Mouse (Mus musculus): Measurements from ENCODE around the gene Rpl26. TPM values are rescaled to one million over a fixed set of nuclear protein-coding genes. Genes with fewer than 3 reads are reported as not detected.

The Rpl26 gene
- polyA plus RNA-seq, 1 experiment from 2014 or later: 517 TPM

- Histone ChIP-seq H3K27me3 (no peaks in the 10 kb centered on the region), H3K4me2 (no peak overlapping the region), H3K27ac (replicated peaks) (no peak overlapping the region), H3K4me1 (replicated peaks) (peaks cover 30% of the 10 kb centered on the region), H3K9ac (no peak overlapping the region), H3K9me3 (replicated peaks) (no peaks in the 10 kb centered on the region), H3K36me3 (replicated peaks) (no peaks in the 10 kb centered on the region), H3K4me3 (replicated peaks) (no peak overlapping the region)
- no peak for ATAC-seq (ENCODE audit: insufficient read depth)
- WGBS (ENCODE audit: insufficient replicate concordance): 21% methylated on average over 2 of the region's 2 CpGs
Observed at GRCm38 (mm10) chr11:68890625-68891024, 10.8 kb upstream of the Rpl26 start.

- Histone ChIP-seq H3K4me2 (no peak overlapping the region), H3K27me3 (no peaks in the 10 kb centered on the region), H3K4me1 (replicated peaks) (peaks cover 41% of the 10 kb centered on the region), H3K36me3 (replicated peaks) (no peaks in the 10 kb centered on the region), H3K4me3 (replicated peaks) (no peak overlapping the region), H3K9ac (no peak overlapping the region), H3K9me3 (replicated peaks) (no peaks in the 10 kb centered on the region), H3K27ac (replicated peaks) (no peak overlapping the region)
- no peak for ATAC-seq (ENCODE audit: insufficient read depth)
- 48% methylated on average over 5 of the region's 5 CpGs for WGBS (ENCODE audit: insufficient replicate concordance)
Observed at GRCm38 (mm10) chr11:68891823-68892222, 9.6 kb upstream of the Rpl26 start.

- ATAC-seq (ENCODE audit: insufficient read depth): no peak
- Histone ChIP-seq H3K4me1 (replicated peaks) (peaks cover 47% of the 10 kb centered on the region), H3K9me3 (replicated peaks) (no peaks in the 10 kb centered on the region), H3K27me3 (no peaks in the 10 kb centered on the region), H3K9ac (peak overlapping the region; percentile 11; the same call in 1 of the 2 replicates), H3K27ac (replicated peaks) (0 out of 2 replicates have a peak overlapping the region, but pooled peaks have one; percentile 38), H3K36me3 (replicated peaks) (no peaks in the 10 kb centered on the region), H3K4me2 (peak overlapping the region; percentile 36), H3K4me3 (replicated peaks) (no peak overlapping the region)
- WGBS (ENCODE audit: insufficient replicate concordance): 37% methylated on average over 15 of the region's 15 CpGs
Observed at GRCm38 (mm10) chr11:68892233-68892832, 9.1 kb upstream of the Rpl26 start.

GRCm38 (mm10) chr11:68893911-68894464, 7.4 kb upstream of the Rpl26 start:
- Histone ChIP-seq H3K27ac (replicated peaks) (no peak overlapping the region), H3K4me1 (replicated peaks) (peaks cover 57% of the 10 kb centered on the region), H3K36me3 (replicated peaks) (no peaks in the 10 kb centered on the region), H3K9ac (no peak overlapping the region), H3K4me2 (no peak overlapping the region), H3K9me3 (replicated peaks) (no peaks in the 10 kb centered on the region), H3K4me3 (replicated peaks) (no peak overlapping the region), H3K27me3 (no peaks in the 10 kb centered on the region)
- WGBS (ENCODE audit: insufficient replicate concordance): 65% methylated on average over 12 of the region's 12 CpGs
- no peak for ATAC-seq (ENCODE audit: insufficient read depth)

GRCm38 (mm10) chr11:68896247-68896646, 5.1 kb upstream of the Rpl26 start:
- Histone ChIP-seq H3K27ac (replicated peaks) (peak overlapping the region; percentile 87), H3K4me2 (peak overlapping the region; percentile 35)

GRCm38 (mm10) chr11:68897120-68897519, 4.3 kb upstream of the Rpl26 start:
- Histone ChIP-seq H3K9me3 (replicated peaks) (no peaks in the 10 kb centered on the region), H3K9ac (no peak overlapping the region), H3K4me1 (replicated peaks) (peaks cover 70% of the 10 kb centered on the region), H3K4me3 (replicated peaks) (no peak overlapping the region), H3K27ac (replicated peaks) (peak overlapping the region; percentile 87), H3K27me3 (no peaks in the 10 kb centered on the region; the same call in 1 of the 2 replicates), H3K4me2 (no peak overlapping the region), H3K36me3 (replicated peaks) (no peaks in the 10 kb centered on the region)
- no peak for ATAC-seq (ENCODE audit: insufficient read depth)
- 54% methylated on average over 4 of the region's 4 CpGs for WGBS (ENCODE audit: insufficient replicate concordance)

More at GRCm38 (mm10) chr11:68896247-68896646, 5.1 kb upstream of the Rpl26 start:
- WGBS (ENCODE audit: insufficient replicate concordance): 37% methylated on average over 5 of the region's 5 CpGs
- no peaks in the 10 kb centered on the region for H3K36me3 ChIP-seq (replicated peaks)
- H3K4me3 ChIP-seq (replicated peaks): no peak overlapping the region
- no peak overlapping the region for H3K9ac ChIP-seq
- no peaks in the 10 kb centered on the region; the same call in 1 of the 2 replicates for H3K27me3 ChIP-seq
- peak; percentile 72 for ATAC-seq (ENCODE audit: insufficient read depth)
- no peaks in the 10 kb centered on the region for H3K9me3 ChIP-seq (replicated peaks)
- peaks cover 76% of the 10 kb centered on the region for H3K4me1 ChIP-seq (replicated peaks)

- no peak overlapping the region for H3K4me2 ChIP-seq
- H3K4me3 ChIP-seq (replicated peaks): no peak overlapping the region
- peak overlapping the region; percentile 69 for H3K27ac ChIP-seq (replicated peaks)
- H3K27me3 ChIP-seq: no peaks in the 10 kb centered on the region; the same call in 1 of the 2 replicates
- WGBS (ENCODE audit: insufficient replicate concordance): 48% methylated on average over 6 of the region's 6 CpGs
- ATAC-seq (ENCODE audit: insufficient read depth): no peak
- peaks cover 5% of the 10 kb centered on the region for H3K36me3 ChIP-seq (replicated peaks)
- no peak overlapping the region for H3K9ac ChIP-seq
- peaks cover 69% of the 10 kb centered on the region for H3K4me1 ChIP-seq (replicated peaks)
- no peaks in the 10 kb centered on the region for H3K9me3 ChIP-seq (replicated peaks)
Observed at GRCm38 (mm10) chr11:68897838-68898237, 3.5 kb upstream of the Rpl26 start.

GRCm38 (mm10) chr11:68898790-68899189, 2.6 kb upstream of the Rpl26 start:
- H3K4me1 ChIP-seq (replicated peaks): peaks cover 69% of the 10 kb centered on the region
- WGBS (ENCODE audit: insufficient replicate concordance): 19% methylated on average over 6 of the region's 6 CpGs
- H3K9ac ChIP-seq: no peak overlapping the region
- H3K4me2 ChIP-seq: peak overlapping the region; percentile 21
- no peak overlapping the region for H3K4me3 ChIP-seq (replicated peaks)
- no peaks in the 10 kb centered on the region; the same call in 1 of the 2 replicates for H3K27me3 ChIP-seq
- H3K27ac ChIP-seq (replicated peaks): peak overlapping the region; percentile 69
- peak; percentile 23 for ATAC-seq (ENCODE audit: insufficient read depth)
- no peaks in the 10 kb centered on the region for H3K9me3 ChIP-seq (replicated peaks)
- H3K36me3 ChIP-seq (replicated peaks): peaks cover 14% of the 10 kb centered on the region

GRCm38 (mm10) chr11:68899815-68900214, 1.6 kb upstream of the Rpl26 start:
- Histone ChIP-seq H3K27ac (replicated peaks) (0 out of 2 replicates have a peak overlapping the region, but pooled peaks have one; percentile 69), H3K27me3 (no peaks in the 10 kb centered on the region; the same call in 1 of the 2 replicates), H3K4me3 (replicated peaks) (no peak overlapping the region), H3K9ac (no peak overlapping the region), H3K4me2 (no peak overlapping the region; the same call in 1 of the 2 replicates), H3K4me1 (replicated peaks) (peaks cover 72% of the 10 kb centered on the region), H3K36me3 (replicated peaks) (peaks cover 24% of the 10 kb centered on the region), H3K9me3 (replicated peaks) (no peaks in the 10 kb centered on the region)
- no peak for ATAC-seq (ENCODE audit: insufficient read depth)
- WGBS (ENCODE audit: insufficient replicate concordance): 60% methylated on average over 8 of the region's 8 CpGs

- Histone ChIP-seq H3K9ac (peak overlapping the region; percentile 51), H3K36me3 (replicated peaks) (peaks cover 34% of the 10 kb centered on the region), H3K27me3 (no peaks in the 10 kb centered on the region; the same call in 1 of the 2 replicates), H3K4me2 (peak overlapping the region; percentile 79), H3K9me3 (replicated peaks) (no peaks in the 10 kb centered on the region), H3K27ac (replicated peaks) (peak overlapping the region; percentile 25; the same call in 1 of the 2 replicates), H3K4me1 (replicated peaks) (peaks cover 67% of the 10 kb centered on the region), H3K4me3 (replicated peaks) (peak overlapping the region; percentile 91)
- no peak; the same call in 1 of the 2 replicates for ATAC-seq (ENCODE audit: insufficient read depth)
- 32% methylated on average over 31 of the region's 31 CpGs for WGBS (ENCODE audit: insufficient replicate concordance)
Observed at GRCm38 (mm10) chr11:68900519-68901350, 648 bp upstream of the Rpl26 start.

GRCm38 (mm10) chr11:68902047-68902364, 623 bp downstream of the Rpl26 start:
- Histone ChIP-seq H3K4me3 (replicated peaks) (peak overlapping the region; percentile 91), H3K4me2 (peak overlapping the region; percentile 79), H3K9me3 (replicated peaks) (no peaks in the 10 kb centered on the region), H3K9ac (peak overlapping the region; percentile 88), H3K27me3 (no peaks in the 10 kb centered on the region; the same call in 1 of the 2 replicates), H3K36me3 (replicated peaks) (peaks cover 46% of the 10 kb centered on the region), H3K27ac (replicated peaks) (peak overlapping the region; percentile 81), H3K4me1 (replicated peaks) (peaks cover 55% of the 10 kb centered on the region)
- 0% methylated on average over 10 of the region's 10 CpGs for WGBS (ENCODE audit: insufficient replicate concordance)
- ATAC-seq (ENCODE audit: insufficient read depth): no peak

All from liver, embryonic 15.5 days (tissue).